Mouse (Mus musculus) liver, postnatal 0 days (tissue): ENCODE data around the gene Ogt.

Experiments
- CTCF ChIP-seq: sonication (generic); IDR thresholded peaks from 2 replicates; pipeline ENCODE4 v1.5.1; 2016; ENCODE audit warnings: antibody characterized with exemption, low read depth
- EP300 ChIP-seq: IDR thresholded peaks from 2 replicates; pipeline ENCODE4 v1.6.1; 2016; ENCODE audit warnings: antibody characterized with exemption, low read depth, mild to moderate bottlenecking

DNA sequence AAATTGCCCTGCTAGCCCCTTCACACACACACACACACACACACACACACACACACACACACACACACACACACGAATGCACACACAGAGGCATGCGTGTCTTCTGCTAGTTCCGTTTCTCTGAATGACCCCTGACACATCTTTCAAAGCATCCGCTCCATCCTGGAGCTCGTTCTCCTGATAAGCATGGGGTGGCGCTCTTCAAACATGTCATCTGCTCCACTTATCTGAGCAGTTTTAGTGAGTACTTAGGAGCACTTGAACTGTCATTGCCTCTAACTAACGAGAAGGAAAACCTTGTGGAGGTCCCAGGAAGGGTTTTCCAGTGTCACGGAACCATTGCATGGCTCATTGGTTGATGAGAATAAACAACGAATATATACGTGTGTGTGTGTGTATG, 22.0 kb upstream of the Ogt start:
- TF ChIP-seq CTCF (peak; percentile 18; the same call in 1 of the 2 replicates), EP300 (no peak)
